Mouse (Mus musculus) midbrain, embryonic 14.5 days (tissue): Measurements from ENCODE around the gene Jph2. TPM values are rescaled to one million over a fixed set of nuclear protein-coding genes. Genes with fewer than 3 reads are reported as not detected.

Experiments
- ATAC-seq: fragments of 200-750 bp; cut with Nextera tagmentation; 2 replicates; pipeline ENCODE4 v1.8.0; 2017; ENCODE audit warnings: moderate number of reproducible peaks, moderate library complexity; ENCODE audit not compliant: low FRiP score, low TSS enrichment
- DNase-seq: peaks from one replicate; pipeline ENCODE4 v3.0.0-alpha.2; 2015
- H3K27ac ChIP-seq: fragments of 300-500 bp; sonication (generic); replicated peaks from 2 replicates; pipeline ENCODE4 v1.5.1; 2014; ENCODE audit warnings: mild to moderate bottlenecking, low read depth, low read length, moderate library complexity
- H3K27me3 ChIP-seq: fragments of 300-500 bp; sonication (generic); 2 replicates; pipeline ENCODE4 v1.6.1; 2014; ENCODE audit warnings: low read length, control low read depth, mixed read lengths; ENCODE audit not compliant: control insufficient read depth, insufficient read depth
- H3K36me3 ChIP-seq: fragments of 300-500 bp; sonication (generic); 2 replicates; pipeline ENCODE4 v1.6.1; 2014; ENCODE audit warnings: low read length, control low read depth; ENCODE audit not compliant: control insufficient read depth, insufficient read depth
- H3K4me1 ChIP-seq: fragments of 300-500 bp; sonication (generic); 2 replicates; pipeline ENCODE4 v1.6.1; 2014; ENCODE audit warnings: mild to moderate bottlenecking, antibody characterized with exemption, low read length, control low read depth; ENCODE audit not compliant: control insufficient read depth, insufficient read depth
- H3K4me2 ChIP-seq: fragments of 300-500 bp; sonication (generic); 2 replicates; pipeline ENCODE4 v1.6.1; 2014; ENCODE audit warnings: mild to moderate bottlenecking, low read length, moderate library complexity
- H3K4me3 ChIP-seq: fragments of 300-500 bp; sonication (generic); replicated peaks from 2 replicates; pipeline ENCODE4 v1.5.1; 2014; ENCODE audit warnings: low read depth, low read length
- H3K9ac ChIP-seq: fragments of 300-500 bp; sonication (generic); replicated peaks from 2 replicates; pipeline ENCODE4 v1.6.1; 2014; ENCODE audit warnings: mild to moderate bottlenecking, low read length, moderate library complexity
- H3K9me3 ChIP-seq: fragments of 300-500 bp; sonication (generic); 2 replicates; pipeline ENCODE4 v1.6.1; 2016; ENCODE audit warnings: low read length, control low read depth, mixed read lengths; ENCODE audit not compliant: control insufficient read depth
- WGBS: fragments of 180-500 bp; shearing (Covaris S2); extraction: QIAGEN DNeasy Blood & Tissue Kit; methylation state at CpG from one replicate; pipeline ENCODE4 v1.1.7; 2014; 5-methylcytosine and 5-hydroxymethylcytosine counted together
- polyA plus RNA-seq: library from polyadenylated mRNA; unstranded; fragments of >200 nt; fragmentation: Nextera tagmentation; extraction: Ambion mirVana; gene quantifications from 2 replicates; pipeline ENCODE4 v1.2.1, GENCODE M21; 2014

The Jph2 gene
- polyA plus RNA-seq, 1 experiment from 2014 or later, result 0.37 TPM

GRCm38 (mm10) chr2:163381246-163381645, 16.5 kb downstream of the Jph2 start:
- ATAC-seq (no peak), DNase-seq (no peak)
- H3K4me1 ChIP-seq, result no peaks in the 10 kb centered on the region
- peaks cover 1% of the 10 kb centered on the region; the same call in 1 of the 2 replicates for H3K27me3 ChIP-seq
- H3K9ac ChIP-seq, result no peak overlapping the region
- H3K4me2 ChIP-seq, result no peak overlapping the region
- no peak overlapping the region for H3K27ac ChIP-seq
- H3K9me3 ChIP-seq, result no peaks in the 10 kb centered on the region
- H3K4me3 ChIP-seq, result no peak overlapping the region
- H3K36me3 ChIP-seq, result no peaks in the 10 kb centered on the region
- WGBS, result 88% methylated on average over 8 of the region's 8 CpGs

- ATAC-seq (no peak), DNase-seq (no peak)
- Histone ChIP-seq H3K4me3 (no peak overlapping the region), H3K9ac (no peak overlapping the region), H3K27ac (no peak overlapping the region), H3K4me1 (no peaks in the 10 kb centered on the region), H3K36me3 (no peaks in the 10 kb centered on the region), H3K4me2 (no peak overlapping the region), H3K9me3 (no peaks in the 10 kb centered on the region), H3K27me3 (peaks cover 12% of the 10 kb centered on the region)
- 87% methylated on average over 5 of the region's 5 CpGs for WGBS
These were observed 18.4 kb downstream of the Jph2 start for GRCm38 (mm10) chr2:163379366-163379765.

GRCm38 (mm10) chr2:163376082-163376481, 21.7 kb downstream of the Jph2 start:
- Histone ChIP-seq H3K27ac (no peak overlapping the region), H3K27me3 (peaks cover 12% of the 10 kb centered on the region), H3K4me2 (no peak overlapping the region), H3K4me3 (no peak overlapping the region), H3K4me1 (no peaks in the 10 kb centered on the region), H3K36me3 (no peaks in the 10 kb centered on the region), H3K9me3 (no peaks in the 10 kb centered on the region), H3K9ac (no peak overlapping the region)
- WGBS, result 40% methylated on average over 33 of the region's 33 CpGs
- ATAC-seq (no peak), DNase-seq (no peak)

DNA sequence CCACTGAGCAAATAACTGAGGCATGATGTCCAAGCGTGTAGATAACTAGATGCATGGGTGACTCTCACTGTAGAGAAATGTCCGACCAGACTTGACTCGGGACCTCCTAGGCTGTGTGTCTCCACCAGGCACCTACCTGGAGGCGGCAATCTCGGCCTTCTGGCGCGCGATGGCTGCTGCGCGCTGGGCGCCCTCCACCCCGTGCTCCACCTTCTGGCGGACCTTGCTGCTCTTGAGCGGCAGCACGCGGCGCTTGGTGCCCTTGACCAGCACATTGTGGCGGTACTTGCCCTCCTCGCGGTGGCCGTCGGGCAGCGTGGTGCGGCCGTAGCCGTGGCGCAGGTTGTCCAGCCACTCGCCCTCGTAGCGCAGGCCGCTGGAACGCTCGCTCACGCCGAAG, 22.3 kb downstream of the Jph2 start:
- Histone ChIP-seq H3K4me3 (no peak overlapping the region), H3K9me3 (no peaks in the 10 kb centered on the region), H3K27me3 (peaks cover 12% of the 10 kb centered on the region), H3K4me1 (no peaks in the 10 kb centered on the region), H3K27ac (no peak overlapping the region), H3K36me3 (no peaks in the 10 kb centered on the region), H3K9ac (no peak overlapping the region), H3K4me2 (no peak overlapping the region)
- no peak for DNase-seq
- 46% methylated on average over 35 of the region's 35 CpGs for WGBS
- no peak for ATAC-seq

DNA sequence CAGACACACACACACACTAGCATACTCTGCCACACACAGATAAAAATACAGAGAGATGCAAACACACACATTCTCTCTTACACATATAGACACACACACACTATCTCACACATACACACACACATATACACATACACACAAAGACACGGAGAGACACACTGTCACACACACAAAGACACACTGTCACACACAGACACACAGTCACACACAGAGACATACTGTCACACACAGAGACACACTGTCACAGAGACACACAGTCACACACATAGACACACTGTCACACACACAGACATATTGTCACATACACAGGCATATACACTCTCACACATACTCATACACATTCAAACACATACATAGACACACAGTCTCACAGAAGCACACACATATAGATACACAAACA, 25.2 kb downstream of the Jph2 start:
- peaks cover 12% of the 10 kb centered on the region for H3K27me3 ChIP-seq
- H3K4me3 ChIP-seq, result no peak overlapping the region
- H3K4me2 ChIP-seq, result no peak overlapping the region
- no peaks in the 10 kb centered on the region for H3K4me1 ChIP-seq
- H3K9ac ChIP-seq, result no peak overlapping the region
- no peak overlapping the region for H3K27ac ChIP-seq
- H3K9me3 ChIP-seq, result no peaks in the 10 kb centered on the region
- DNase-seq, result no peak
- 94% methylated on average over 1 of the region's 1 CpGs for WGBS
- ATAC-seq, result no peak
- no peaks in the 10 kb centered on the region for H3K36me3 ChIP-seq

GRCm38 (mm10) chr2:163370175-163370574, 27.6 kb downstream of the Jph2 start:
- H3K9ac ChIP-seq, result no peak overlapping the region
- ATAC-seq, result no peak
- H3K4me3 ChIP-seq, result no peak overlapping the region
- 63% methylated on average over 4 of the region's 4 CpGs for WGBS
- H3K4me1 ChIP-seq, result no peaks in the 10 kb centered on the region
- H3K9me3 ChIP-seq, result no peaks in the 10 kb centered on the region
- H3K27me3 ChIP-seq, result 0 out of 2 replicates have a peak, but pooled peaks cover under 1% of the 10 kb centered on the region
- no peak overlapping the region for H3K27ac ChIP-seq
- no peaks in the 10 kb centered on the region for H3K36me3 ChIP-seq
- H3K4me2 ChIP-seq, result no peak overlapping the region
- DNase-seq, result no peak

DNA sequence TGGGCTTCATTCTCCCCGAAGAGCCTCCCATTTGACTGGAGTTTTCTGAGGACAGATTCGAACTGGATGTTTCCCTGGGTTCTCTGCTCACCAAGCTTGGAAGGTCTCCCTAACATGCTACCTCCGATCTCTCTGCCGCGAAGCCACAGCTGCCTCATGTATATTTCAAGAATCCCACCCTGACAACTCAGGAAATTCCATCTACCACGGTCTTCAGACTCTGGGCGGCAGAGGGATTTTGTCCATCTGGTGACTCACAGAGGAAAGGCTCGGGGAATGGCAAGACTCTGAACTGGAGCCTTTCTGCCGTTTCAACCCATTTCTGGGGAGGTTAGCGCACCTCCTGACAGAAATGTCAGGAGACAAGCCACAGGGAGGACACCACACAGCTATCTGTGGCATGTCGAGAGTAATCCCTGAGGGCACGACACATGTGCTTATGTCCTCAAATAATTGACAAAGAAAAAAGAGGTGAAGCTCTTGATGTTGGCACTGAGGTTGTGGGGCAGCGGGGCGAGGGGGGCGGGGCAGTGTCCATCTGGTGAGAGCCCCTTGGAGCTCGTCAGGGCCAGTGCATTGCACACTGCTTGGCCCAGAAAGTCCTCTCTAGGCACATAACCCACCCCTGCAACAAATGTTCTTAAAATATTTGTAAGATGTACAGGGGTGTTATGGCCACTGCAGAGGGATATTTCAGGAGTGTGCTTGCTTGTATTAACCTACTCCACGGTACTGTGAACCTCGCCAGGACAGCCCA, 32.8 kb downstream of the Jph2 start:
- 68% methylated on average over 18 of the region's 18 CpGs for WGBS

DNA sequence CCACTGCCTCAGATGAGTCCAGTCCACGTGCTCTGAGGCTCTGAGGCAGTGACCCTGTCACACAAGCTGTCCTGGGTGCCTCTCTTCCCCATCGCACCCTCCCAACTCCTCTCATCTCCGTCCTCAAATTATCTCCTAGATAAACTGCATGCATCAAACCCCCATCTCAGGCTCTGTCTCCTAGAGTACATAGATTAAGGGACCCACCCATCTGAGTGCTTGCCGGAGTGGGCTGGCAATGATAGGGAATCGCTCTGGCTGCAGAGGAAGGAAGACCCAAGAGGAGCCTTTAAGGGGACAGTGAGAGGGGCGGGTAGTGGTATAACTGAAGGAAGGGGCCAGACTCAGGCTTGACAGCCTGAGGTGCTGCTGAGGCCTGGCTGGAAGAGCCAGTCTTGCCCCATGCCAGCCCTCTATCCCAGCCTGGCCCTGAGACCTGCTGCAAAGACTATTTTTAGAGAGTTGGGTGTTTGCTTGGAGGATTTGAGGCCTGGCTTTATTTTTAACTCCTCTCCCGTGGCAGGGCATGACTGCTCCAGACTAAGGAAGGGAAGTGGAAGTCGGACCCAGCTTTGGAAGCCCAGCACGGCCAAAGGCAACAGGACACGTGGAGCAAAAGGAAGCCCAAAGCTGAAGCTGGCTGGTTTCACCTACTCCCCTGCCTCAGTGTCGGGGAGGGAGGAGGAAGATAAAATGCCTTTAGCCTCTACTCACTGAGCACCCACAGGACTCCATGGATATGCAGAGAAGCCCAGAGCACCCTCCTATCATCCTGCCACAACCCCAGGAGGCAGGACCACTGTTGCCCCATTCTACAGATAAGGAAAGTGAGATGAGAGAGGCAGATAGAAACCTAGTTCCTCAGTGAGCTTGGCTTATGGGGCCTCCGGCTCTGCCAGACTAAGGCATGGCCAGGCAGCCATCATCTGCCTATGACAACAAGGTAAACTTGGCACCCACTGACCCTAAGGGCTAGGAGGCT, 34.6 kb downstream of the Jph2 start:
- Histone ChIP-seq H3K4me1 (no peaks in the 10 kb centered on the region), H3K9ac (no peak overlapping the region), H3K27me3 (no peaks in the 10 kb centered on the region), H3K27ac (no peak overlapping the region), H3K4me3 (no peak overlapping the region), H3K36me3 (no peaks in the 10 kb centered on the region), H3K9me3 (no peaks in the 10 kb centered on the region), H3K4me2 (no peak overlapping the region)
- 80% methylated on average over 12 of the region's 12 CpGs for WGBS
- DNase-seq (no peak), ATAC-seq (no peak)

More for the DNA sequence above, 32.8 kb downstream of the Jph2 start:
- no peak for ATAC-seq
- Histone ChIP-seq H3K36me3 (no peaks in the 10 kb centered on the region), H3K4me2 (no peak overlapping the region), H3K9me3 (no peaks in the 10 kb centered on the region), H3K27ac (no peak overlapping the region), H3K27me3 (no peaks in the 10 kb centered on the region), H3K4me3 (no peak overlapping the region), H3K9ac (no peak overlapping the region), H3K4me1 (no peaks in the 10 kb centered on the region)
- no peak for DNase-seq
